Mouse (Mus musculus) T-helper 2 cell (primary cell): ENCODE measurements around the gene Zfp821.
"Not testable (repeated sequence)": the region's sequence is repeated elsewhere in the genome, so short reads cannot be mapped to it uniquely, and the experiment has no call there.

Experiments
- in situ Hi-C: fragments of 300-600 bp; cut with MboI, MseI; formaldehyde crosslinking; loops from one replicate; pipeline ENCODE4 v1.15.1; 2025; ENCODE audit warnings: high pct_unique_total_duplicates

The Zfp821 gene

GRCm38 (mm10) chr8:109707921-109708320 lies 2.6 kb downstream of the Zfp821 start:
- in situ Hi-C loops = no loop called here

- in situ Hi-C loops = no loop called here
These were observed 7.2 kb downstream of the Zfp821 start for GRCm38 (mm10) chr8:109712521-109712920.

DNA sequence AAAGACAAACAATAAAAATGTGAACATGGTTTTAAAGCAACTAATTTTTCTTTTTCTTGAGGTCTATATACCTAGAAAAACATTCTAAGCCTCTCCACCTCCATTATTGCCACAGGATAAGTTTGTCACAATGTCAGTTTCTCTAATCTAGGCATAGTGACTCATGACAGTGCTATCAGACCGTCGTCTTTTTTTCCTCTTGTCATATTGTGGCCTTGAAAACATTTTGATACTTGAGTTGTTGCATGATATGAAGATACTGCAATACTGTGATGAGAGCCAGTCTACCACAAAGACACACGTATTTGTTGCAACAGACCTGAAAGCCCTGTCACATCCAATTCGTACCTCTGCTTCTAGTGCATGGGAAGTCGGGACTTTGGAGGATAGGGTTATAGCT lies 9.6 kb downstream of the Zfp821 start:
- in situ Hi-C loops = no loop called here

GRCm38 (mm10) chr8:109725106-109725505 lies 19.8 kb downstream of the Zfp821 start:
- in situ Hi-C loops = no loop called here

DNA sequence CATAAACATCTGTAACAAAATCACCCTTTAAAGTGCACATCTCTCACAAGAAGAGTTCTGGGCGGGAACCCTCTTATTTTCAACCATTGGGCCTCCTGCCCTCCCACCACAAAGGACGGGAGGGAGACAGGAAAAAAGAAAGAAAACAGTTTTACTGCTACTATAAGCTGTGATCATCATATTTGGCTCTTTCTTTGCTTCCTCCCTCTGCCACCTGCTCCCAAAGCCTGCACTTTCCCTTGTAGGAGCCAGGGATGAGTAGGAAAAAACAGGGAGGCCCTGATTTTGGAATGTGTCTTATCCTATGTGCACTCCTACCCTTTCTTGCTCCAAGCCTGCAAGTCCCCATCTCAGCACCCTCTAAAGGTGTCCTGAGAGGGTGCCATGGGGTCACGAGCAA lies 25.7 kb downstream of the Zfp821 start:
- in situ Hi-C loops = no loop called here

DNA sequence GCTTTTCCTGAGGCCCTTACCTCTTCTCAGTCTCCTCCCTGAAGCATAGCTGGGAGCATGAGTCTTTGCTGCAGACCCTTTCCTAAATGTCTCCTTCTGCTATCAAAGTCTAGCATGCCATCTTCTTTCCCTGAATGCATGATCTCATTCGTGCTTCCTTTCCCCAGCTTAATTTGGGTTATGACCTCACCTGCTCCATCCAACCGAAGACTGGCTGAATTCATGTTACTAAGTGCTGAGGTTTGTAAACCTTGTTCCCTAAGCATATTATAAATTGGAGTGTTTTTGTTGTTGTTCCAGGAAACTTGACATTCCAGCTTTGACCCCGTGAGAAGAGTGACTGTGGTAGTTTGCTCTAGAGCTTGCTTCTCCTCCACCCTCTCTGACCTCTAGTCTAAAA lies 28.7 kb downstream of the Zfp821 start:
- in situ Hi-C loops = no loop called here

DNA sequence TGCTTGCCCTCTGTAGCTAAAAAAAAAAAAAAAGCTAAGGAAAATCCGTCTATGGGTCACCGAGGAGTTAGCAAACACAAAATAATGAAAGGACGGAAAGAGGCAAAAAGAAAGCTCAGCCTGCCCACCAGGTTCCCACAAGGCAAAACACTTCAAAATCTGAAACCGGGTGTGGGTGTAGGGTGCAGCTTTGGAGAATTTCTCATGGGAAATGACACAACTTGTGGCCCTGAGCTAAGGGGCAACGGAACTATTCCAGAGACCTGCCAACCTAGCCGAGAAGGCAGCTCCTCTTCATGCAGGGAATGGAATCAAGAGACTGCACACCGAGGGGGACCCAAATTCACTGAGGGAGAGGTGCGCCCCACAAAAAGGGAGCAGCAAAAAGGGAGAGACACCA lies 31.5 kb downstream of the Zfp821 start:
- in situ Hi-C loops = loop anchor here (5.0 kb wide), 2 partner anchors 35 to 45 kb away; partner anchors contain the start of gene Ist1

GRCm38 (mm10) chr8:109737237-109738048 lies 32.1 kb downstream of the Zfp821 start, which contains the start of gene Atxn1l:
Gene Atxn1l (minus strand): TSS chr8:109737739.
- in situ Hi-C loops = loop anchor here (5.0 kb wide), 2 partner anchors 35 to 45 kb away; partner anchors contain the start of gene Ist1

DNA sequence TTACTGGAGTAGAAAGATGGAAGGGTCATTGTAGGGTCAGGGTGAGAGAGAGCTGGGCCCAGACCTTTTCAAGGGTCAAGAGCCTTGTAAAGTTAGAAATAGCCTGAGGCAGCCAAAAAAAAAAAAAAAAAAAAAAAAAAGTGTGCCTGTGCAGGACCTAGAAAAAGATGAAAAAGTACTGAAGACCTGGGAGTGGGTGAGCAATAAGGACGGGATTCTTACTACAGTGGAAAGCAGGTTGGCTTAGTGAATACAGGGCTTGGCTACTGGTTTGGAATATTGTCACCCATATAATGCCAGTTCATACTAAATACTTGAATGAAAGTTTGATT lies 32.7 kb downstream of the Zfp821 start:
- in situ Hi-C loops = loop anchor here (5.0 kb wide), 2 partner anchors 34 to 46 kb away; partner anchors contain the start of gene Ist1

DNA sequence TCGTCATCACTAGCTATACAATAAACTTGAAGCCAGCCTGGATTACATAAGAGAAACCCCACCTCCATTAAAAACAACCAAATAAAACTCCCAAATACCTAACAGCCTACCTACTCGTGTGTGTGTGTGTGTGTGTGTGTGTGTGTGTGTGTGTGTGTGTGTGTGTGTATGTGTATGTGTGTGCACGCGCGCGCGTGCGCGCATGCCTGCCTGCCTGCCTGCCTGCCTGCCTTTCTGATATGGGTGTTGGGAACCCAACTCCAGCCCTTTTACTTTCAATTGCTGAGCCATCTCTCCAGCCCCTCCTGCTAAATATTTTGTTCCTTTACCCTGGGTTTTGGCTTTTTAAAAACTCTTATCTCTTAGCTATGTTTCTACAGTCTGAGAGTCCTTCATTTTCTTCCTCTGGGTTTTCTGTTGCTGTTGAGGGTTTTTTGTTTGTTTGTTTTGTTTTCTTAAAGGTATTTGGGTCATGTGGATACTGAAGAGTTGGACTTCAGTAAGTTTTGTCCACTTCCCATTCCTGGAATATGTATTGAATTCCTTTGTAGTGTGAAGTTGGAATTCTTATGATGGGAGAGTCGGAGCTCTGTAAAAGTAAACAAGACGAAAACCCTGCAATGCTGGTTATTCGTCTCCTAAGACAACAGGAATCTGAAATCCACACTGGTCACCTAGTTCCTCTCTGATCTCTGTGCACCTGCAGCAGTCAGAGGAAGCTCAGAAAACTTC lies 42.3 kb downstream of the Zfp821 start:
- in situ Hi-C loops = no loop called here

GRCm38 (mm10) chr8:109750274-109750673 lies 44.9 kb downstream of the Zfp821 start:
- in situ Hi-C loops = no loop called here

GRCm38 (mm10) chr8:109750699-109751098 lies 45.4 kb downstream of the Zfp821 start:
- in situ Hi-C loops = no loop called here

GRCm38 (mm10) chr8:109751731-109752485 lies 46.6 kb downstream of the Zfp821 start:
- in situ Hi-C loops = no loop called here

GRCm38 (mm10) chr8:109754696-109755095 lies 49.4 kb downstream of the Zfp821 start:
- in situ Hi-C loops = no loop called here

- in situ Hi-C loops = not testable (repeated sequence)
These were observed 50.2 kb downstream of the Zfp821 start for GRCm38 (mm10) chr8:109755554-109755953.

GRCm38 (mm10) chr8:109756849-109757248 lies 51.5 kb downstream of the Zfp821 start:
- in situ Hi-C loops = no loop called here

- in situ Hi-C loops = no loop called here
These were observed 54.1 kb downstream of the Zfp821 start for GRCm38 (mm10) chr8:109759426-109759825.

DNA sequence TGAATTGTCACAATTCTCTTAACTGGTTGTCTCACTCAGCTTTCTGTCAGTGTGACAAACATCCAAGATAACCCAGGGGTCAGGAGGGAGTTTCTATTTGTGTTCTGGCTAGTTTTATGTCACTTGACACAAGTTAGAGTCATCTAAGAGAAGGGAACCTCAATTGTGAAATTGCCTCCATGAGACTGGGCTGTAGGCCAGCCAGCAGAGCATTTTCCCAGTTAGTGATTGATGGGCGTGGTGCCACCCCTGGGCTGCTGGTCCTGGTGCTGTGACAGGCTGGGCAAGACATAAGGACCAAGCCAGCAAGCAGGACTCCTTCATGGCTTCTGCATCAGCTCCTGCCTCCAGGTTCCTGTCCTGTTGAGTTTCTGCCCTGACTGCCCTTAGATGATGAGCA lies 54.9 kb downstream of the Zfp821 start:
- in situ Hi-C loops = no loop called here

DNA sequence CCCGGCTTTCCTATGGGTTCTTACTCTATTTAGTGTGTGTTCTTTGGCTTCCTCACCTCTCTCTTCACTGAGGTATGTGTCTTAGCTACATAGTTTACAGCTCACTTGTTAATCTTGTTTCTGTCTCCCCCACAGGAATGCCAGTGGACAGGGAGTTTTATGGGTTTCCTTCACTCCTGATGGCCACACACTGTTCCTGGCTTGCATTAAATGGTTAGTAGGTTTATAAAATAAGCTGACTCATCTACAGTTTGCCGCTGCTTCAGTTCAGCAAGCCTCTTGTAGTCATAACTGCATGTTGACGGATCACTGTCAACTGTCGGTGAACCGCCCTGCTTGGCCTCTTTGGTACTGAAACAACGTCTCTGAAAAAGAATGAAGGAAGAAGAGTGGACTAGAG lies 58.7 kb downstream of the Zfp821 start:
- in situ Hi-C loops = no loop called here

- in situ Hi-C loops = no loop called here
These were observed 60.7 kb downstream of the Zfp821 start for GRCm38 (mm10) chr8:109766081-109766480.

GRCm38 (mm10) chr8:109773154-109773553 lies 67.8 kb downstream of the Zfp821 start:
- in situ Hi-C loops = loop anchor here (5.0 kb wide), 1 partner anchor 36 kb away; the partner anchor contains the start of gene Atxn1l
